Mouse (Mus musculus) liver, embryonic 14.5 days (tissue): ENCODE data around the gene Smoc2.

ENCODE experiments used
- CTCF ChIP-seq: IDR thresholded peaks from 2 replicates; pipeline ENCODE4 v1.5.1; 2016; ENCODE audit warnings: antibody characterized with exemption, low read depth, control low read depth
- EP300 ChIP-seq: IDR thresholded peaks from 2 replicates; pipeline ENCODE4 v1.6.1; 2016; ENCODE audit warnings: antibody characterized with exemption, low read depth

DNA sequence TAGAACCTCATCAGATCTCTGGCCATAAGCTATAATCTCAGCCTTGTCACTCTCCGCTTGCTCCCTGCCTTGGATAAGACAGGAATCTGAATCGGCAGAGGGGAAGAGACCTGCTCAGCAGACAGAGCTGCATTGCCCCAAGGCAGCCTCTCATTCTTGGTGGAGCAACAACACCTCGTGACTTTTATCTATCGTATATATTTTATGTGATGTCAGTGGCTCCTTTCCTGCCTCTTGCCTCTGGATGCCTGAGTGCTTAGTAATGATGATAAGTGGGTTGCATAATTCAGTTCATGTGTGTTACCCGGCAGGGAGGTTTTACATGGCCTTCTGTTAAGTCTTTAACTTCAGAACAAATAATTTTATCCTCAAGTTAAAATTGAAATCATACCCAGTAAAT lies 128.6 kb downstream of the Smoc2 start:
- TF ChIP-seq EP300 (no peak), CTCF (no peak)
